Mouse (Mus musculus) liver, embryonic 16.5 days (tissue): ENCODE measurements around the gene Ube2d1. TPM values are rescaled to one million over a fixed set of nuclear protein-coding genes. Genes with fewer than 3 reads are reported as not detected.

ENCODE experiments used
- ATAC-seq: fragments of 200-750 bp; cut with Nextera tagmentation; 2 replicates; pipeline ENCODE4 v1.8.0; 2017; ENCODE audit warnings: low read depth, mild to moderate bottlenecking, moderate number of reproducible peaks, moderate library complexity
- H3K27ac ChIP-seq: fragments of 300-500 bp; sonication (generic); 2 replicates; pipeline ENCODE4 v1.5.1; 2014; ENCODE audit warnings: mild to moderate bottlenecking, low read length
- H3K27me3 ChIP-seq: fragments of 300-500 bp; sonication (generic); 2 replicates; pipeline ENCODE4 v1.6.1; 2014; ENCODE audit warnings: low read depth, low read length, mixed read lengths; ENCODE audit not compliant: control insufficient read depth, insufficient read depth
- H3K36me3 ChIP-seq: fragments of 300-500 bp; sonication (generic); 2 replicates; pipeline ENCODE4 v1.6.1; 2014; ENCODE audit warnings: mild to moderate bottlenecking; ENCODE audit not compliant: control insufficient read depth, insufficient read depth
- H3K4me1 ChIP-seq: fragments of 300-500 bp; sonication (generic); 2 replicates; pipeline ENCODE4 v1.6.1; 2014; ENCODE audit warnings: low read depth, low read length, mixed read lengths; ENCODE audit not compliant: control insufficient read depth
- H3K4me2 ChIP-seq: fragments of 300-500 bp; sonication (generic); 2 replicates; pipeline ENCODE4 v1.6.1; 2014; ENCODE audit warnings: low read depth, low read length, mixed read lengths
- H3K4me3 ChIP-seq: fragments of 300-500 bp; sonication (generic); 2 replicates; pipeline ENCODE4 v1.5.1; 2014; ENCODE audit warnings: low read depth, mild to moderate bottlenecking, low read length
- H3K9ac ChIP-seq: fragments of 300-500 bp; sonication (generic); 2 replicates; pipeline ENCODE4 v1.6.1; 2014; ENCODE audit warnings: low read depth, low read length
- H3K9me3 ChIP-seq: fragments of 300-500 bp; sonication (generic); replicated peaks from 2 replicates; pipeline ENCODE4 v1.6.1; 2016; ENCODE audit warnings: low read length; ENCODE audit not compliant: control insufficient read depth
- WGBS: fragments of 180-500 bp; shearing (Covaris S2); extraction: QIAGEN DNeasy Blood & Tissue Kit; methylation state at CpG from one replicate; pipeline ENCODE4 v1.1.7; 2014; ENCODE audit not compliant: insufficient replicate concordance; 5-methylcytosine and 5-hydroxymethylcytosine counted together
- polyA plus RNA-seq: library from polyadenylated mRNA; unstranded; fragments of >200 nt; fragmentation: Nextera tagmentation; extraction: Ambion mirVana; gene quantifications from 2 replicates; pipeline ENCODE4 v1.2.1, GENCODE M21; 2015

Gene Ube2d1
- polyA plus RNA-seq, 1 experiment from 2014 or later = 6.5 TPM

DNA sequence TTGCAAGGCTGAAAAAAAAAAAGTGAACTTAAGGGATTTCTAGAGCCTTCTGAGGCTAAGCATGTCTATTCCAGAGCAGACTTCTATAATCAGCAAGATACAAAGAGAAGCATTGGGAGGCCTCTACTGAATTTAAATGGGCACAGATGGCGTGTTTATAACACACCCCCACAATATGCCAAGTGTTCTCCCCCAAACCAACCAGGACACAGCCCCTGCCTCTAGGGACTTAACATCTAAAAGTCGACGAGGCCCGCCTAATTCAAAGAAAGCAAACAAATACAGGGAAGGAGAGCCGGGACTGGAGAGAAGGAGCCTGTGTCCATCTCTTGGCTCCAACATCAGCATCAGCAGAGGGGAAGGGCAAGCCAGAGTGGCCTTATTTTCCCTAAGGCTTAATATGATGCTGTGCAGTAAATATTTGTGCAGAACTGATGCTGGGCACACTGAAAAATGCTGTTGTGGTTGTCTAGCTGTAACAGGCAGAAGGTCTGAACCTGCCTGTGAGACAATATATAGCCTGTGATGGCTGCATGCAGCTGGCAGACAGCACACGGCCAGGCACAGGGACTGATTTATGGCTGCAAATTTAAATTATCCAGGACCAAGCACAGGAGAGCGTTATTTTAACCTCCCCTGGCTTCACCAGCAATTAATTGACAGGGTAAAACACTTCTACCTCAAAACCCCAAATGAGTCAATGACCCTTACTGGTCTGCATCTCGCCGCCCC, 11.9 kb downstream of the Ube2d1 start:
- Histone ChIP-seq H3K27me3 (no peaks in the 10 kb centered on the region), H3K27ac (no peak overlapping the region), H3K4me3 (no peak overlapping the region), H3K4me1 (no peaks in the 10 kb centered on the region; the same call in 1 of the 2 replicates), H3K9me3 (no peaks in the 10 kb centered on the region), H3K36me3 (no peaks in the 10 kb centered on the region), H3K4me2 (no peak overlapping the region), H3K9ac (no peak overlapping the region)
- no peak for ATAC-seq
- WGBS = 60% methylated on average over 9 of the region's 9 CpGs

DNA sequence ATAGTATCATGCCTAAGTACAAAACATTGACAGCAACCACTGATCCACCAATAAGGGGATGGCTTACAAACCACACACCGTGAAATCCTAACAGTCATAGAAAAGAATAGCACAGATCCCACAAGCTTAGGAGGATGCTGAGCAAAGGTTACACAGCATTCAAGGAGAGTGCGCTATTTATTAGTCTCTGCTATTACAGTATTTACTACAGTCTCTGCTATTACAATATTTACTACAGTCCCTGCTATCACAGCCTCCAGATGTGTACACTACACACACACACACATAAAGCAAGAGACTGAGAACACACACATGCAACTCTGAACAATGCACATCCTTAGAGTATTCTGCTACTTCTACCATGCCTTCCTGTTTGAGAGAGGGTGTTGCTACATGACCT, 17.1 kb downstream of the Ube2d1 start:
- Histone ChIP-seq H3K9ac (no peak overlapping the region), H3K36me3 (no peaks in the 10 kb centered on the region), H3K27ac (no peak overlapping the region), H3K9me3 (no peaks in the 10 kb centered on the region), H3K27me3 (no peaks in the 10 kb centered on the region), H3K4me2 (no peak overlapping the region), H3K4me3 (no peak overlapping the region), H3K4me1 (no peaks in the 10 kb centered on the region; the same call in 1 of the 2 replicates)
- ATAC-seq = no peak
- WGBS = 72% methylated on average over 2 of the region's 2 CpGs

DNA sequence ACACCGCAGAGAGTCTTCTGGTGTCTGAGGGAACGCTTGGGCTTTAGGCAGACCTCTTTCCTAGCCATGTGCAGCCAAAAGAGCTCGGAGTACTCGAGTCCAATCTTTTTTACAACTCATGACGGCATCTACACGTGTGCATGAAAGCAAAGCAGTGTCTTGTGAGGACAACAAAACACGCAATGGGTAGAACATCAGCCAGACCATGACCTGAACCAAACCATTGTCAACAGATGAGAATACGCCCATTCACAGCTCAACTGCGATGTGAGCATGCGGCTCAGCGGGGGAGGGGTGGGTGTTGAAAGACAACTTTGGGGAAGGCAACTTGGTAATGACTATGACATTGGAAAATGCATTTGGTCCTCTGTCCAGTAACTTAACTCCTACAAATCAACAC, 17.6 kb downstream of the Ube2d1 start:
- ATAC-seq = no peak
- H3K4me3 ChIP-seq = no peak overlapping the region
- 79% methylated on average over 11 of the region's 11 CpGs for WGBS
- H3K27me3 ChIP-seq = no peaks in the 10 kb centered on the region
- no peak overlapping the region for H3K27ac ChIP-seq
- no peak overlapping the region for H3K4me2 ChIP-seq
- no peaks in the 10 kb centered on the region; the same call in 1 of the 2 replicates for H3K4me1 ChIP-seq
- no peak overlapping the region for H3K9ac ChIP-seq
- no peaks in the 10 kb centered on the region for H3K36me3 ChIP-seq
- no peaks in the 10 kb centered on the region for H3K9me3 ChIP-seq

DNA sequence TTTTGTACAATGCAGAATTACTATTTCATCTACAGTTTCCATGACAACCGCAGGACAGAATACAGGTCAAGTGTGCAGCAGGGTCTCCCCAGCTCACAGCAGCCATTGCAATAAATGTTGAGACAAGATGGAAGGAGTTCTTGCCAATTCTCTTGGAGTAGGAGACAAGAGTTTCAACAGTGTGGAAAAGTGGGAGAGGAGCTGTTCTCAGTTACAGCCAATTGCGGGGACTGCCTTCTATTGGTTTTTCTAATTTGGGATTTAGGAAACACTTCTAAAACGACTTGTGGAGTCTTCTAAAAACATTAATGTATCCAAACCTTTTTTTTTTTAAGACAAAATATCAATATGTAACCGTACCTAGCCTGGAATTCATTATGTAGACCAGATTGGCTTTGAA, 20.0 kb downstream of the Ube2d1 start:
- no peak for ATAC-seq
- H3K27ac ChIP-seq = no peak overlapping the region
- H3K27me3 ChIP-seq = no peaks in the 10 kb centered on the region
- no peak overlapping the region for H3K4me3 ChIP-seq
- no peaks in the 10 kb centered on the region for H3K9me3 ChIP-seq
- H3K4me1 ChIP-seq = no peaks in the 10 kb centered on the region; the same call in 1 of the 2 replicates
- no peak overlapping the region for H3K9ac ChIP-seq
- no peaks in the 10 kb centered on the region for H3K36me3 ChIP-seq
- 62% methylated on average over 4 of the region's 4 CpGs for whole genome bisulfite sequencing
- H3K4me2 ChIP-seq = no peak overlapping the region

DNA sequence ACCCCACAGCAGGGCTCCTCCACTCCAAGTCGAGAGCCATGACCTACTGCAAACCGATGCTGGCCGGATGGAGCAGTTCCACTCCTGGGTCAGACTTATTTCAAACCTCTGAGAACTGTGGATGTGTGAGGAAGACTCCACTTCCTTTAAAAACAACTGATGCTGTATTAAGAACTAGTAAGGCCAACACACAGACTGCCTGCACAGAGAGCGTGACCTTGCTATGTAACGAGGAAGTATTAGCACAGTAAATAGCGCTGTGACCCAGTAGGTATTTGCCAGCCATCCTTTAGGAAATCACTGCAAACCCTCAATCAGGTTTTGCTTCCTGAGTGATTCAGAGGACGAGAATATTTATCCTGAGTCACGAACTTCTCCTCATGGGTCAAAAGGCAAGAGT, 23.4 kb downstream of the Ube2d1 start:
- Histone ChIP-seq H3K4me2 (no peak overlapping the region), H3K36me3 (no peaks in the 10 kb centered on the region), H3K27me3 (no peaks in the 10 kb centered on the region), H3K4me1 (no peaks in the 10 kb centered on the region), H3K27ac (no peak overlapping the region), H3K4me3 (no peak overlapping the region), H3K9ac (no peak overlapping the region), H3K9me3 (no peaks in the 10 kb centered on the region)
- 75% methylated on average over 8 of the region's 8 CpGs for WGBS
- ATAC-seq = no peak; the same call in 1 of the 2 replicates

DNA sequence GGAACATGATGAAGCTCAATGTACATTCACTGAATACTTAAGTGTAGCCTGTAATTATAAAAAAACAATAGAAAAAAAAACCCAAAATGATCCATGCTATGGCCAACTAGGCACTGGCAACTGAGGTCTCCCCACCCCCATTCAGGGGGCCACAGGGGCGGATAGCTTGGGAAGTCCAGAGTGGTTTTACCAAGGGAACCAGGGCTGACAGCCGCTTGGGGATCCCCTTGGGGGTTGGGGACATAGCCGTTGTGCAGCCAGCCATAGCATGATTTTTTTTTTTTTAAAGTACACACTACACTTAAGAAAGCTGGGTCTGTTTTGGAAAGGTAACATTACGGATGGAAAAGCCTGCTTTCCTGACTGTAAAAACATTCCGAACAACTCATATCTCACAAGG, 26.1 kb downstream of the Ube2d1 start:
- Histone ChIP-seq H3K9me3 (no peaks in the 10 kb centered on the region), H3K27ac (no peak overlapping the region), H3K4me1 (no peaks in the 10 kb centered on the region), H3K27me3 (no peaks in the 10 kb centered on the region), H3K4me2 (no peak overlapping the region), H3K36me3 (no peaks in the 10 kb centered on the region), H3K4me3 (no peak overlapping the region), H3K9ac (no peak overlapping the region)
- 71% methylated on average over 5 of the region's 5 CpGs for WGBS
- ATAC-seq = no peak

DNA sequence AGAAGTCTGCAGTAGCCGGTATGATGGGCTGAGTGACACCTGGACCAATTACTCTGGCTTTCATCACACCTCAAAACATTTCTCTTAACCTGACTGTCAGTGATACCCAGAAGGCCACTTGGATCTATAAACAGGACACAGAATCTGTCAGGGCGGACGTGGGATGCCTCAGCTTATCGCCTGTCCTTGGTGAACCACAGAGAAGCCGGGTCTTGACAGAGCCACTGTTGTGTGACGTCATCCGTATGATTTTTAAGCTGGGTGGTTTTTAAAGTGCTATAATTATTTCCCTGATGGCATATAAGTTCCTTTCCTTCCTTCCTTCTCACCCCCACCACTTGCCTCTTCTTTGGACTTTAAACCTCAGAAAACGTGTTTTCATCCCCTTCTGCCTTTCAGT, 26.5 kb downstream of the Ube2d1 start:
- H3K27me3 ChIP-seq = no peaks in the 10 kb centered on the region
- no peak overlapping the region for H3K4me3 ChIP-seq
- no peak overlapping the region for H3K9ac ChIP-seq
- no peaks in the 10 kb centered on the region for H3K9me3 ChIP-seq
- ATAC-seq = no peak
- 68% methylated on average over 8 of the region's 8 CpGs for WGBS
- H3K4me1 ChIP-seq = no peaks in the 10 kb centered on the region
- no peak overlapping the region for H3K27ac ChIP-seq
- H3K4me2 ChIP-seq = no peak overlapping the region
- no peaks in the 10 kb centered on the region for H3K36me3 ChIP-seq

DNA sequence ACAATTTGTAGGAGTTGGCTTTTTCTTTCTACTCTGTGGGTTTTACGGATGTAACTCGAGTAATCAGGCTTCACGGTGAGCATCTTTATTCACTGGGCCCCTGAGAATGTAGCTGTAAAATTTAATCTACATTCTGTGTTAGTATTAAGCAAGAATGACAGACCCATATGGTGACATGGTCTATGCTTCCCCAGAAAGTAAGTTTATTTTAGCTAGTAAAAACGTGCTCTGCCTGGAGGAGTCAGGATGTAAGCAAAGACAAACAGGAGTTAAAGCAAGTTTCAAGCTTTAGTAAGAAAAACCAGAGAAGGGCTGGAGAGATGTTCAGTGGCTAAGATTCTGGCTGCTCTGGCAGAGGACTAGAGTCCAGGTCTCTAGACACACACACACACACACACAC, 31.9 kb downstream of the Ube2d1 start:
- Histone ChIP-seq H3K36me3 (no peaks in the 10 kb centered on the region), H3K4me1 (no peaks in the 10 kb centered on the region), H3K27ac (no peak overlapping the region), H3K27me3 (no peaks in the 10 kb centered on the region), H3K4me3 (no peak overlapping the region), H3K4me2 (no peak overlapping the region), H3K9me3 (no peaks in the 10 kb centered on the region), H3K9ac (no peak overlapping the region)
- no peak for ATAC-seq
- WGBS = 72% methylated on average over 4 of the region's 4 CpGs

DNA sequence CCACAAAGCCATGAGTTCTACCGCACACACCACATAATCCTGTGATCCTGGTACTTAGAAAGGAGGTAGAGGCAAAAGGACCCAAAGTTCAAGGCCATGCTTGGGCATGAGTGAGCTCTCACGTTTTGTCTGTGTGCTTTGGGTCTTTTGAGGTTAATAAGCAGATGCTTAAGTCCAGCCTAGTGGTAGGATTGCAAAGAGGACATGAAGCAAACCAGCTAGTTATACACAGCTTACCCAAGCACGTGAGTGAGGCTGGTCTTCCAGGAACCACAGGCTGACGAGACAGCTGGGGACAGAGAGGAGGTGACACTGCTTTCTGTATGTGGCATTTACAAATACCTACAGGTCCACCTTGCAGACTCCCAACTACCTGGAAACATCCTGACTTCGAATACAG, 32.6 kb downstream of the Ube2d1 start:
- no peak for ATAC-seq
- H3K27me3 ChIP-seq = no peaks in the 10 kb centered on the region
- no peaks in the 10 kb centered on the region for H3K4me1 ChIP-seq
- 53% methylated on average over 5 of the region's 5 CpGs for WGBS
- H3K9me3 ChIP-seq = no peaks in the 10 kb centered on the region
- no peak overlapping the region for H3K9ac ChIP-seq
- no peak overlapping the region for H3K4me3 ChIP-seq
- no peak overlapping the region for H3K27ac ChIP-seq
- no peaks in the 10 kb centered on the region for H3K36me3 ChIP-seq
- no peak overlapping the region for H3K4me2 ChIP-seq
